Mouse (Mus musculus) liver, adult 2 months (tissue): ENCODE measurements around the gene Gm45753.

ENCODE experiments used
- CTCF ChIP-seq: fragments of 200-500 bp; IDR thresholded peaks from 2 replicates; pipeline ENCODE4 v1.5.1; 2011; ENCODE audit warnings: low read depth, low read length, control low read depth
- POLR2A ChIP-seq: fragments of 200-500 bp; IDR thresholded peaks from 2 replicates; pipeline ENCODE4 v1.6.1; 2011; ENCODE audit warnings: low read length, control low read depth; ENCODE audit not compliant: insufficient read depth; ENCODE audit errors: extremely low read depth

DNA sequence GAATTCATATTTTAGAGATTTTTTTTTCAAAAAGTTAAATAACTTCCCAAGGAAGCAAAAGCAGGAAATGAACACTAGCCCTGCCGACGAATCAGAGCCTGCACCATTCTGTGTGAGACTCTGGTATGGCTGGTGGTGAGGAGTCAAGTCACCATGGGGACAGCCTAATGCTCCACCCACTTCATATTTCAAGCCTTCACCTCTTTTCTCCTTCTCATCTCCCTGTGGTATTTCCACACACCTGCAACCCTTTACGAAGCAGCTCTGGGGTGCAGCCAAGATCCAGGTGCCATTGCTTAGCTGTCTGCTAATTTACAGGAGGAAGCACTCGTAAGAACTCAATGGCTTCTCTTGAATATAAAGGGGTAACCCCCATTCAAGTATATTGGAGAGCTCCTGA is 2.7 kb upstream of the Gm45753 start:
- TF ChIP-seq CTCF (no peak), POLR2A (no peak)
